Mouse (Mus musculus): Measurements from ENCODE around the gene Srsf2. TPM values are rescaled to one million over a fixed set of nuclear protein-coding genes. Genes with fewer than 3 reads are reported as not detected.
"Not testable (repeated sequence)": the region's sequence is repeated elsewhere in the genome, so short reads cannot be mapped to it uniquely, and the experiment has no call there.

Srsf2 gene
- total RNA-seq, 2 experiments from 2014 or later: 336 to 337 TPM

GRCm38 (mm10) chr11:116854279-116854678 lies 1.4 kb upstream of the Srsf2 start:
- no peak for DNase-seq (ENCODE audit: low spot score in 2 of 2)

GRCm38 (mm10) chr11:116853512-116853928 lies 626 bp upstream of the Srsf2 start:
- DNase-seq (ENCODE audit: low spot score in 2 of 2): peak; percentile 93 to 95

GRCm38 (mm10) chr11:116852291-116852890 lies 503 bp downstream of the Srsf2 start, which contains the start of gene Mfsd11:
Mfsd11 (plus strand) TSS chr11:116852440.
- peak; percentile 52 to 66 for DNase-seq (ENCODE audit: low spot score in 2 of 2)

- DNase-seq (ENCODE audit: low spot score in 2 of 2): peak; percentile 19 to 26
Measured at GRCm38 (mm10) chr11:116851576-116852290, 1.2 kb downstream of the Srsf2 start.

GRCm38 (mm10) chr11:116850833-116851477 lies 1.9 kb downstream of the Srsf2 start:
- DNase-seq (ENCODE audit: low spot score in 2 of 2): no peak

GRCm38 (mm10) chr11:116850085-116850484 lies 2.8 kb downstream of the Srsf2 start:
- DNase-seq (ENCODE audit: low spot score in 2 of 2): no peak

GRCm38 (mm10) chr11:116849587-116849986 lies 3.3 kb downstream of the Srsf2 start:
- no peak for DNase-seq (ENCODE audit: low spot score in 2 of 2)

GRCm38 (mm10) chr11:116848877-116849178 lies 4.1 kb downstream of the Srsf2 start:
- DNase-seq (ENCODE audit: low spot score in 2 of 2): not testable (repeated sequence)

- DNase-seq (ENCODE audit: low spot score in 2 of 2): no peak
Measured at GRCm38 (mm10) chr11:116848086-116848876, 4.6 kb downstream of the Srsf2 start.

GRCm38 (mm10) chr11:116847187-116848085 lies 5.5 kb downstream of the Srsf2 start:
- DNase-seq (ENCODE audit: low spot score in 2 of 2): no peak

GRCm38 (mm10) chr11:116846593-116847181 lies 6.2 kb downstream of the Srsf2 start:
- DNase-seq (ENCODE audit: low spot score in 2 of 2): no peak

- DNase-seq (ENCODE audit: low spot score in 2 of 2): peak; percentile 88 to 94
Measured at GRCm38 (mm10) chr11:116843261-116844233, 9.3 kb downstream of the Srsf2 start, which contains the start of the genes Mettl23 and Jmjd6. Mettl23 (plus strand) TSS chr11:116843278. Jmjd6 (minus strand) TSS chr11:116843449.

GRCm38 (mm10) chr11:116842531-116843260 lies 10.2 kb downstream of the Srsf2 start:
- DNase-seq (ENCODE audit: low spot score in 2 of 2): peak; percentile 32 to 34

- no peak for DNase-seq (ENCODE audit: low spot score in 2 of 2)
Measured at GRCm38 (mm10) chr11:116840748-116841147, 12.1 kb downstream of the Srsf2 start.

GRCm38 (mm10) chr11:116839601-116840000 lies 13.3 kb downstream of the Srsf2 start:
- DNase-seq (ENCODE audit: low spot score in 2 of 2): no peak

GRCm38 (mm10) chr11:116838936-116839335 lies 14.0 kb downstream of the Srsf2 start:
- no peak for DNase-seq (ENCODE audit: low spot score in 2 of 2)

GRCm38 (mm10) chr11:116837441-116837840 lies 15.5 kb downstream of the Srsf2 start:
- DNase-seq (ENCODE audit: low spot score in 2 of 2): no peak

GRCm38 (mm10) chr11:116836283-116836682 lies 16.6 kb downstream of the Srsf2 start:
- DNase-seq (ENCODE audit: low spot score in 2 of 2): no peak

Measured in adrenal gland, postnatal 4 days (tissue).